Mouse (Mus musculus): Measurements from ENCODE around the gene Med9. TPM values are rescaled to one million over a fixed set of nuclear protein-coding genes. Genes with fewer than 3 reads are reported as not detected.

The Med9 gene
- polyA plus RNA-seq, 2 experiments: 21.7 to 34.6 TPM

GRCm38 (mm10) chr11:59961338-59961875 is 13.4 kb downstream of the Med9 start:
- TF ChIP-seq POLR2A (IDR thresholded peaks at IDR 0.05; ENCODE audit: borderline replicate concordance, extremely low read depth, insufficient read depth, insufficient read length): no peak
- no peak for DNase-seq (ENCODE audit: low spot score)
- no peak for ATAC-seq (ENCODE audit: low FRiP score, low read depth)
- 78% methylated on average over 9 of the region's 9 CpGs for WGBS
- H3K27me3 ChIP-seq (ENCODE audit: control insufficient read depth, insufficient read depth, low read length): peaks cover 26% of the 10 kb centered on the region
- H3K4me3 ChIP-seq (replicated peaks; ENCODE audit: low read length): no peak overlapping the region
- no peak overlapping the region for H3K9ac ChIP-seq (ENCODE audit: low read depth, low read length, severe bottlenecking)
- H3K4me1 ChIP-seq (ENCODE audit: control insufficient read depth, insufficient read depth, low read length): peaks cover 17% of the 10 kb centered on the region
- no peak overlapping the region for H3K27ac ChIP-seq (replicated peaks; ENCODE audit: low read depth, low read length)
- H3K9me3 ChIP-seq (ENCODE audit: control insufficient read depth, low read length): no peaks in the 10 kb centered on the region
- H3K36me3 ChIP-seq (ENCODE audit: control insufficient read depth, insufficient read depth, low read length): peaks cover 29% of the 10 kb centered on the region
- no peak overlapping the region for H3K4me2 ChIP-seq (replicated peaks; ENCODE audit: low read depth, low read length, severe bottlenecking)

- Histone ChIP-seq H3K36me3 (ENCODE audit: control insufficient read depth, insufficient read depth, low read length) (peaks cover 20% of the 10 kb centered on the region), H3K9me3 (ENCODE audit: control insufficient read depth, low read length) (no peaks in the 10 kb centered on the region), H3K27ac (replicated peaks; ENCODE audit: low read depth, low read length) (no peak overlapping the region), H3K4me1 (ENCODE audit: control insufficient read depth, insufficient read depth, low read length) (peaks cover 17% of the 10 kb centered on the region), H3K4me2 (replicated peaks; ENCODE audit: low read depth, low read length, severe bottlenecking) (no peak overlapping the region), H3K27me3 (ENCODE audit: control insufficient read depth, insufficient read depth, low read length) (peaks cover 26% of the 10 kb centered on the region), H3K4me3 (replicated peaks; ENCODE audit: low read length) (no peak overlapping the region), H3K9ac (ENCODE audit: low read depth, low read length, severe bottlenecking) (no peak overlapping the region)
- ATAC-seq (ENCODE audit: low FRiP score, low read depth): no peak
- DNase-seq (ENCODE audit: low spot score): no peak
- WGBS: 77% methylated on average over 3 of the region's 3 CpGs
- TF ChIP-seq POLR2A (IDR thresholded peaks at IDR 0.05; ENCODE audit: borderline replicate concordance, extremely low read depth, insufficient read depth, insufficient read length): no peak
Measured at GRCm38 (mm10) chr11:59962590-59962989, 14.6 kb downstream of the Med9 start.

GRCm38 (mm10) chr11:59963364-59964162 is 15.6 kb downstream of the Med9 start:
- ATAC-seq (ENCODE audit: low FRiP score, low read depth) (no peak), DNase-seq (ENCODE audit: low spot score) (no peak)
- Histone ChIP-seq H3K27ac (replicated peaks; ENCODE audit: low read depth, low read length) (no peak overlapping the region), H3K9me3 (ENCODE audit: control insufficient read depth, low read length) (no peaks in the 10 kb centered on the region), H3K27me3 (ENCODE audit: control insufficient read depth, insufficient read depth, low read length) (peaks cover 26% of the 10 kb centered on the region), H3K4me2 (replicated peaks; ENCODE audit: low read depth, low read length, severe bottlenecking) (peak overlapping the region; percentile 97), H3K4me3 (replicated peaks; ENCODE audit: low read length) (peak overlapping the region; percentile 44), H3K4me1 (ENCODE audit: control insufficient read depth, insufficient read depth, low read length) (peaks cover 17% of the 10 kb centered on the region), H3K36me3 (ENCODE audit: control insufficient read depth, insufficient read depth, low read length) (peaks cover 17% of the 10 kb centered on the region), H3K9ac (ENCODE audit: low read depth, low read length, severe bottlenecking) (peak overlapping the region; percentile 58)
- 11% methylated on average over 34 of the region's 34 CpGs for WGBS
- no peak for TF ChIP-seq POLR2A (IDR thresholded peaks at IDR 0.05; ENCODE audit: borderline replicate concordance, extremely low read depth, insufficient read depth, insufficient read length)

- peaks cover 17% of the 10 kb centered on the region for H3K4me1 ChIP-seq (ENCODE audit: control insufficient read depth, insufficient read depth, low read length)
- H3K27ac ChIP-seq (replicated peaks; ENCODE audit: low read depth, low read length): 0 out of 2 replicates have a peak overlapping the region, but pooled peaks have one; percentile 28
Measured at GRCm38 (mm10) chr11:59964163-59964758, 16.3 kb downstream of the Med9 start.

GRCm38 (mm10) chr11:59964818-59965217 is 16.8 kb downstream of the Med9 start, which contains the start of gene Rasd1:
Gene Rasd1 (minus strand): TSS chr11:59964944.
- Histone ChIP-seq H3K27ac (replicated peaks; ENCODE audit: low read depth, low read length) (0 out of 2 replicates have a peak within 1 kb of the TSS, but pooled peaks have one; percentile 28), H3K36me3 (ENCODE audit: control insufficient read depth, insufficient read depth, low read length) (peaks cover 17% of the 10 kb centered on the region), H3K4me2 (replicated peaks; ENCODE audit: low read depth, low read length, severe bottlenecking) (peak within 1 kb of the TSS; percentile 97), H3K9ac (ENCODE audit: low read depth, low read length, severe bottlenecking) (peak within 1 kb of the TSS; percentile 58), H3K4me1 (ENCODE audit: control insufficient read depth, insufficient read depth, low read length) (peaks cover 17% of the 10 kb centered on the region), H3K9me3 (ENCODE audit: control insufficient read depth, low read length) (no peaks in the 10 kb centered on the region), H3K4me3 (replicated peaks; ENCODE audit: low read length) (peak within 1 kb of the TSS; percentile 44), H3K27me3 (ENCODE audit: control insufficient read depth, insufficient read depth, low read length) (peaks cover 26% of the 10 kb centered on the region)
- peak; percentile 66 for DNase-seq (ENCODE audit: low spot score)
- ATAC-seq (ENCODE audit: low FRiP score, low read depth): peak; percentile 83
- no peak for TF ChIP-seq POLR2A (IDR thresholded peaks at IDR 0.05; ENCODE audit: borderline replicate concordance, extremely low read depth, insufficient read depth, insufficient read length)
- WGBS: 0% methylated on average over 28 of the region's 28 CpGs

More at GRCm38 (mm10) chr11:59964163-59964758, 16.3 kb downstream of the Med9 start:
- peak overlapping the region; percentile 97 for H3K4me2 ChIP-seq (replicated peaks; ENCODE audit: low read depth, low read length, severe bottlenecking)
- H3K4me3 ChIP-seq (replicated peaks; ENCODE audit: low read length): peak overlapping the region; percentile 44
- H3K27me3 ChIP-seq (ENCODE audit: control insufficient read depth, insufficient read depth, low read length): peaks cover 26% of the 10 kb centered on the region
- H3K36me3 ChIP-seq (ENCODE audit: control insufficient read depth, insufficient read depth, low read length): peaks cover 17% of the 10 kb centered on the region
- no peak for ATAC-seq (ENCODE audit: low FRiP score, low read depth)
- H3K9me3 ChIP-seq (ENCODE audit: control insufficient read depth, low read length): no peaks in the 10 kb centered on the region
- DNase-seq (ENCODE audit: low spot score): no peak
- TF ChIP-seq POLR2A (IDR thresholded peaks at IDR 0.05; ENCODE audit: borderline replicate concordance, extremely low read depth, insufficient read depth, insufficient read length): no peak
- WGBS: 2% methylated on average over 33 of the region's 33 CpGs
- H3K9ac ChIP-seq (ENCODE audit: low read depth, low read length, severe bottlenecking): peak overlapping the region; percentile 58

All from limb, embryonic 14.5 days (tissue).